Mouse (Mus musculus) liver, postnatal 0 days (tissue): ENCODE measurements at regions not wholly inside any gene's neighbourhood (a gene's known extent, or its start where the extent isn't known, plus 50 kb on each side); places are given as distances from the start of the nearest gene placed in this dataset.

ENCODE experiments used
- CTCF ChIP-seq: sonication (generic); IDR thresholded peaks from 2 replicates; pipeline ENCODE4 v1.5.1; 2016; ENCODE audit warnings: antibody characterized with exemption, low read depth
- EP300 ChIP-seq: IDR thresholded peaks from 2 replicates; pipeline ENCODE4 v1.6.1; 2016; ENCODE audit warnings: antibody characterized with exemption, low read depth, mild to moderate bottlenecking

- TF ChIP-seq CTCF (no peak), EP300 (no peak)
These were observed 381.8 kb upstream of the Npvf start for GRCm38 (mm10) chr6:51036074-51036473.
